Mouse (Mus musculus) urinary bladder, adult 18-20 months (tissue): ENCODE results near the gene Gdf11.

Experiments used
- DNase-seq, 2 experiments: peaks; one replicate each; pipeline ENCODE4 v3.0.0; 2022; ENCODE audit warnings: low spot score in 2 of 2, mixed read lengths in 2 of 2

Gene Gdf11

DNA sequence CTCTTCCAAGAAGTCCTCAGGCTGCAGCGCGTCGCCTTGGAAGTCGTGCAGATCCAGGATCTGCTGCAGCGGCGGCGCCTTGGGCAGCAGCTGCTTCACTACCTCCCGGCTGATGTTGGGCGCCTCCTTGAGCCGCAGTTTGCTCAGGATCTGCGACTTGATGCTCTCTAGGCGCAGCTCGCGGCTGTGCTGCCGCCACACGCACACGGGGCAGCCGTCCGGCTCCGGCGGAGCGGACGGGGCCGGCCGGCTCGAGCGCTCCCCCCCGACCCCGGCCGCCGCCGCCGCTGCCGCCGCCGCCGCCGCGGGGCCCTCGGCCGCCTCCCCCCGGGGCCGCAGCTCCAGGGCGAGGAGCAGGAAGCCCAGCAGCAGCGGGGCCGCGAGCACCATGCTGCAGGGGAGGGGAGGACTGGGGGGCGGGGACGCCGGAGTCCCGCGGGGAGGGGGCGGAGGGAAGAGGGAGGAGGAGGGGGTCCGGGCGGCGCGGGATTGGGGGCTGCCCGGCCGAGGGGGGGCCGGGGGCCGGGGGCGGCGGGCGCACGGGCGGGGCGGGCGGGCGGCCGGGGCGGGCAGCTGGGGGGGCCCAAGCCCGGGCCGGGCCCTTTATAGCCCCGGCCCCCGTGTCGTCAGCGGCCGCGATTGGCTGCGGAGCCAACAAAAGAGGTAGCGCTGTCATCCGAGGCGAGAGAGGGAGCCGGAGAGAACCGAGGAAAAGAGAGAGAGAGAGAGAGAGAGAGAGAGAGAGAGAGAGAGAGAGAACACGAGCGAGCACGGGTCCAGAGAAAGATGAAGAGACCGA lies at the start of gene Gdf11:
TSS of gene Gdf11 (minus strand) at position 423 of the 799 bp plus-strand sequence.
- peak in 1 of 2 experiments; percentile 42 for DNase-seq

- DNase-seq = no peak
Measured at GRCm38 (mm10) chr10:128940475-128941061, 49.0 kb upstream of the Gdf11 start.

DNA sequence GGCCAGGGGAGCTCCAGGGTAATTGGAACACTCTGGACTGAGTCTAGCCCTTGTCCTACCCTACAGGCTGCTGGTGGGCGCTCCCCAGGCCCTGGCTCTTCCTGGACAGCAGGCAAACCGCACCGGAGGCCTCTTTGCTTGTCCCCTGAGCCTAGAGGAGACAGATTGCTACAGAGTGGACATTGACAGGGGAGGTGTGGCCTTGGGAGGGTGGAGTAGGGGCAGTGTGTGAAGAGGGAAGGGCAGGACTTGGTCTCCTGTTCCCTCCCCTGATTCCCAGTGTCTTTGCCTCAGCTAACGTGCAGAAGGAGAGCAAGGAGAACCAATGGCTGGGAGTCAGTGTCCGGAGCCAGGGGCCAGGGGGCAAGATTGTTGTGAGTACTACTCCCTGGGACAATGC lies 47.5 kb upstream of the Gdf11 start:
- DNase-seq = no peak

DNA sequence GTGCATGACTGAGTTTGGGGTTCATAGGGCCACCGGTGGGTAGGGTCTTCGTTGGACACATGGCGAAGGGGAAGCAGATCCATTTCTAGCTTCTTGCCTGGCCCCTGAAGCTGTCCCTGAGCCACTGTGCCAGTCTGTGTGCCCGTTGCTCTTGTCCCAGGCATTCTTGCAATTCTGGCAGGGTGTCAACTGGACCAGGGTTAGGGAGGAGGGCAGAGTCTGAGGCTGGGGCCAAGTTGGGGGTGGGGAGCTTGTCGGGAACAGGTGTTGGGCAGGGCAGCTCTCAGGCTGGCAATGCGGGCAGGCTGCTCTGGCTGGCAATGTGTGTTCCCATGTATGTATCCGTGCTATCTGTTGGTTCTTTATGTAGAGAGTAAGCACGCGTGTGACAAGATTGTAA lies 46.9 kb upstream of the Gdf11 start:
- no peak for DNase-seq

- DNase-seq = no peak
Measured at GRCm38 (mm10) chr10:128937756-128938390, 46.4 kb upstream of the Gdf11 start.

DNA sequence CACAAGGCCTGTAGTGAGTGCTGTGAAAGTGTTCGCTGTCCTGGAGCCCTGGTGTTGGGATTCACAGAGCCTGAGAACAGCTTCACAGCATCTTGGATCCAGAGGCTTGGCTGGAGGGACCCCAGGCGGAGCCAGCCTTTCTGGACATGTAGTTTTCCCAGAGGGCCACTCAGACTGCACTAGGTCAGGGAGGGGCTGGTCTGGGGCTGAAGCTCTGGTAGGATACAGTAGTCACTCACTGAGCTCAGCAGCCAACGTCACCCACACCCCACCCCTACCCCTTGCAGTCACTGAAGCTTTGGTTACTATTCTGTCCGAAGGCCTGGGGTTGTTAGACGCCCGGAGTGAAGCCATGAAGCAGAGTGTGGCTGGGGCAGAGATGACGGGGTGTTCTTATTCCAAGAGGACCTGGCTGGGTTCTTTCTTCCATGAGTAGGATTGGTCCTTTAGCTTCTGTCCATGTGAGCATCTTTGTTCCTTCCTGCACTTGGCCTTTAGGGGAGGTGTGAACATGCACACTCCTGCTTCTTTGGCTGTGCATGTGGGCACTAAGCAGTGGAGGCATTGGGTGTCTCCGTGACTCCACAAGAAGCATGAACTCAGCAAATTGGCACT lies 44.4 kb upstream of the Gdf11 start:
- no peak for DNase-seq

GRCm38 (mm10) chr10:128934997-128935787 lies 43.7 kb upstream of the Gdf11 start:
- DNase-seq = no peak

- DNase-seq = no peak
Measured at GRCm38 (mm10) chr10:128933976-128934721, 42.6 kb upstream of the Gdf11 start.

DNA sequence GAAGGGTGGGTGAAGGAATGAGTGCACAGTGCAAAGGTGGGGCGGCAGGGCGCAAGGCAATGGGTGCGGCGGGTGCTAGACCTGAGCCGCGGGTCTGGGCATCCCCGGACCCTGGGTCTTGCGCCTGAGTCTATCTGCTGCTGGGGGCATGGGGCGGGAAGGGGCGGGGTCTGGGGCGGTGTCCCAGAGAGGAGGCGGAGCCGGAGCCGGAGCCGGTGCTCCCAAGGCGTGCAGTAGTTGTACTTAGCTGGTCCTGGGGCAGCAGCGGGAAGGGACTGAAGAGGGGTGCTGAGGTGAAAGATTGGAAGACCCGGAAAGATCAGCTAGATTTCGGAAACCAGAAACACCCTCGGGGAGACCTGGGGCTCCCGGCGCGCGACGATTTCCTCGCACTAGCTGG lies 42.1 kb upstream of the Gdf11 start, which contains the start of gene Itga7:
TSS of gene Itga7 (plus strand) at position 245 of the 400 bp plus-strand sequence.
- DNase-seq = no peak

GRCm38 (mm10) chr10:128931441-128931840 lies 39.9 kb upstream of the Gdf11 start:
- no peak for DNase-seq

DNA sequence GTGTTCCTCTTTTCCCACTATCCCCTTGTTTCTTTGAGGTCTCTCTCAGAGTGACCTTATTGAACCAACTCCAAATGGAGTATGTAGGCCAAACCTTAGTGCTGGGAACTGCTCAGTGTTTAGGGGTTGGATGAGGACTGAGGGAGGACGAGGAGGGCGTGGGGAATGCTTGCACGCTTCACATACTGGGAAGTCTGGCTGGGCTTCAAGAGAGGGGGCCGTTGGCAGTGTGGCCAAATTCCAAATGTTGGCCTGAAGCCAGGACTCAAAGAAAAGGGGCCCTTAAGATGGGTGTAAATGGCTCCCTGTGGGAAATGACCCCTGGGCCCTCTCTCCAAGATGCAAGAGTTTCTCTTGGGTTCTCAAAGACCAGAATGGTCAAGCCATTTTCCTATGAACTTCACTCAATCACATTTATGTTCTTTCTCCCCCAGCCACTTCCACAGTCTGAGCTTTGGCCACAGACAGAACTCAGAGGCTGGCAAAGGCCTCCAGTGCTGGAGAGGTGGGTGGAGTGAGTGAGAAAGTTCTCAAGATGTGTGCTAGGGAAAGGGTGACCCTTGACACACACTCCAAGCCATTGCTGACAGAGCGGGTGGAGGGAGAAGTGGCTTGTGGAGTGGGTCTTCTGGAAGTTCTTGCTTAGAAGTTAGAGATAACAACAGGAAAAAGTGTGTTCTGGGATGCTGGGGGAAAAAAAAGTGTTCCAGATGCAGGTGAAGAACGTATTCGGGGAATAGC lies 38.3 kb upstream of the Gdf11 start:
- no peak for DNase-seq

GRCm38 (mm10) chr10:128928356-128928755 lies 36.8 kb upstream of the Gdf11 start:
- no peak for DNase-seq

- DNase-seq = no peak
Measured at GRCm38 (mm10) chr10:128923935-128924334, 32.4 kb upstream of the Gdf11 start, which contains the start of gene Bloc1s1. Gene Bloc1s1, minus strand, starts transcription at chr10:128924035.

DNA sequence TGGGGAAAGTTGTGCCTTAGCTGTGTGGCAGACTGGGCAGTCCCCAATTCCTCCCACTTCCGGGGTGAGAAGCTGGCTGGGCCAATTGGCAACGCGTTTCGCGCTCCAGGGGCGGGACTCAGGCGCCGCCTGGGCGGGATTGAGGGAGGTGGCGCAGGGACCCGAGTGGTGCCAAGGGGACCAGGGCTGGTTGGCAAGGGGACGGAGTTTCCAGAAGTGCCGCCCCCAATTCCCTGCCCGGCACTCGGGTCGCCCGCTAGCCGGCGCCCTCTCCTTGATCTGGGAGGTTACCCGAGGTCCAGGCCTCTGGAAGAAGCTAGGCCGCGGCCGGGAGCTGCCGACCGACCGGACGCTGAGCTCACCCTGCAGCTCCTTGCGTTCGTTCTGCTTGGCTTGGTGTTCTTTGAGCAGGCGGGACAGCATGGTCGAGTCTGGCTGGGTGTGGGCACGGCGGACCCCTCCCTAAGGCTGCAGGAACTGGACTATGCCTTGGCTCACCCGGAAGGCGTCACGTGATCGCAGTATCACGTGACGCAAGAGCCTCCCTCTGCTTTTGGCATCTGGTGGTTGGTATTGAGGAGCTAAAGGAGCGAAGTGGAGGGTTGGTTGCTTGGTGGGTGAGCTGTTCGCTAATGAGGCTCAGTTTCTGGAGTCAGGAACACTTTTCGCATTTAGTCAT lies 31.6 kb upstream of the Gdf11 start:
- DNase-seq = peak; percentile 94 to 96

DNA sequence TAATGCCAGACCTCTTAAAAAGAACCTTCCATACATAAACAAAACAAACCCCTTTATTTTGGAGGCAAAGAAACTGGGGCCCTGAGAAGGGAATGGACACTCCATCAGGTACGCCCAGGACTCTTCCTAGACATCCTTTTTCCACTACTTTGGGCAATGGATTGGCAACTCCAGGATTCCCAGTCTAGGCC lies 31.2 kb upstream of the Gdf11 start, which contains the start of gene Rdh5:
TSS of gene Rdh5 (minus strand) at position 67 of the 191 bp plus-strand sequence.
- no peak for DNase-seq

GRCm38 (mm10) chr10:128921883-128922821 lies 30.6 kb upstream of the Gdf11 start:
- DNase-seq = no peak

DNA sequence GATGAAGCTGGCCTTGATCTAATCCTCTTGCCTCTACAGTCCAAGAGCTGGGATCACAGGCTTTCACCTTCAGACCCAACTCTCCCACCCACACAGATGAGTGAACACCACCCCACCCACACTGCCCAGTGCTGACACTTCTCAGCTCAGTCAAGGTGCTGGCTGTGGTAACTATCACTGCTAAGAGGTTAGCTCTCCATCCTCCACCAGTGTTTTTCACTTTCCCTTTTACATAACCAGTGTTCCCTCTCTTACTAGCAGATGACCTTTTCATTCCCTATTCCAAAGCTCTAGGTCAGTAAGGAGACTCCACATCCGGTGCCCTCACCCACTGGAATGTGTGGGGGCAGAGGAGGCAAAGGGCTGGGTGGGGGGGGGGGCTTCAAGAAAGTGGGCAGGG lies 29.7 kb upstream of the Gdf11 start:
- DNase-seq = no peak

DNA sequence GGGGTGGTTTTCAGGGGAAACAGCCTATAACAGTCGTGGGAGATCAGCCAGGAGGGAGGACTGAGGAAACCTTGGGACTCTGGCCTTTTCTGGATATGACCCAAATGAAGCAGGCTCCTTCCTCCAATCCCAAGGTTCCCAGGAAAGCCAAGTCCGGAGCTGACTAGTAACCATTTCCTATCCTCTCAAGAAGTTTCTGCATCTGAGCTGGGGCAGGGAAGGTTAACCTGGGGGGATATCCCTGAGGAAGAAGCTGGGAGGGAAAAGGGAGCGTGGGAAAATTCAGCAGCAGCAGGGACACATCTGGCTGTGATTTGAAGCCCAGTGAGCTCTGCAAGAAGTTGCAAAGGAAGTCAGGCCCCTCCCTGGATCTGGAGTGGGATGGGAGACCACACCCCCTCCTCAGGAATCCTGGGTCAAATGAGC lies 29.2 kb upstream of the Gdf11 start:
- DNase-seq = no peak

- no peak for DNase-seq
Measured at GRCm38 (mm10) chr10:128919966-128920365, 28.4 kb upstream of the Gdf11 start.
